Mouse (Mus musculus): ENCODE measurements around the gene Lrp2. TPM values are rescaled to one million over a fixed set of nuclear protein-coding genes. Genes with fewer than 3 reads are reported as not detected.
"Not testable (repeated sequence)": the region's sequence is repeated elsewhere in the genome, so short reads cannot be mapped to it uniquely, and the experiment has no call there.

The Lrp2 gene
- polyA plus RNA-seq, 1 experiment from 2014 or later, result 0.84 TPM

- no peak overlapping the region for H3K27ac ChIP-seq (ENCODE audit: low read length)
- 76% methylated on average over 1 of the region's 1 CpGs for WGBS
- H3K9ac ChIP-seq (replicated peaks; ENCODE audit: low read depth, low read length), result no peak overlapping the region
- H3K4me1 ChIP-seq (ENCODE audit: control insufficient read depth, insufficient read depth, low read length), result 0 out of 2 replicates have a peak, but pooled peaks cover 5% of the 10 kb centered on the region
- H3K36me3 ChIP-seq (ENCODE audit: control insufficient read depth, insufficient read depth, low read length), result no peaks in the 10 kb centered on the region
- H3K4me3 ChIP-seq (ENCODE audit: low read depth, low read length), result no peak overlapping the region
- H3K4me2 ChIP-seq (replicated peaks; ENCODE audit: low read depth, low read length), result no peak overlapping the region
- no peaks in the 10 kb centered on the region for H3K9me3 ChIP-seq (ENCODE audit: control insufficient read depth, low read depth, low read length)
- peaks cover 22% of the 10 kb centered on the region; the same call in 1 of the 2 replicates for H3K27me3 ChIP-seq (ENCODE audit: control insufficient read depth, insufficient read depth, low read length)
- no peak for ATAC-seq (ENCODE audit: insufficient number of reproducible peaks, insufficient read depth, low FRiP score, low read depth)
Observed at GRCm38 (mm10) chr2:69590548-69590947, 4.7 kb upstream of the Lrp2 start.

DNA sequence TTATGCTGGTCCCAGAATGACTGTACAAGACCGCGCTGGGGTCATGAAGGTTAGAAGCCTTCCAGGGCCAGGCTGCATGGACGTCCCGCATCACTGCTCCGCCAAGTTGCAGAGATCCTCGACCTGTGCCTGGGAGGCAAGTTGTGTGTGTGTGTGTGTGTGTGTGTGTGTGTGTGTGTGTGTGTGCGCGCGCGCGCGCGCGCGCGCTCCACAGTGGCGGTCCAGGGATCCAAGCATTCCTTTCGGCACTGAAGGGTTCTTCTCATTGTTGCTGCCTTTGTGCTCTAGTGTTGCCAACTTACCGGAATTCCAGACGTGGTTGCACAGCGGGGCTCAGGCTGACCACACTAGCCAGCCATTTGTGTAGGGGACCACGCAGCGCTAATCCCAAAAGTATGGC, 2.0 kb upstream of the Lrp2 start:
- Histone ChIP-seq H3K4me3 (ENCODE audit: low read depth, low read length) (peak overlapping the region; percentile 16), H3K9me3 (ENCODE audit: control insufficient read depth, low read depth, low read length) (no peaks in the 10 kb centered on the region), H3K36me3 (ENCODE audit: control insufficient read depth, insufficient read depth, low read length) (no peaks in the 10 kb centered on the region), H3K4me1 (ENCODE audit: control insufficient read depth, insufficient read depth, low read length) (0 out of 2 replicates have a peak, but pooled peaks cover 5% of the 10 kb centered on the region), H3K4me2 (replicated peaks; ENCODE audit: low read depth, low read length) (peak overlapping the region; percentile 36), H3K27ac (ENCODE audit: low read length) (no peak overlapping the region), H3K9ac (replicated peaks; ENCODE audit: low read depth, low read length) (no peak overlapping the region), H3K27me3 (ENCODE audit: control insufficient read depth, insufficient read depth, low read length) (peaks cover 25% of the 10 kb centered on the region; the same call in 1 of the 2 replicates)
- WGBS, result under 1% methylated on average over 23 of the region's 23 CpGs
- ATAC-seq (ENCODE audit: insufficient number of reproducible peaks, insufficient read depth, low FRiP score, low read depth), result no peak

DNA sequence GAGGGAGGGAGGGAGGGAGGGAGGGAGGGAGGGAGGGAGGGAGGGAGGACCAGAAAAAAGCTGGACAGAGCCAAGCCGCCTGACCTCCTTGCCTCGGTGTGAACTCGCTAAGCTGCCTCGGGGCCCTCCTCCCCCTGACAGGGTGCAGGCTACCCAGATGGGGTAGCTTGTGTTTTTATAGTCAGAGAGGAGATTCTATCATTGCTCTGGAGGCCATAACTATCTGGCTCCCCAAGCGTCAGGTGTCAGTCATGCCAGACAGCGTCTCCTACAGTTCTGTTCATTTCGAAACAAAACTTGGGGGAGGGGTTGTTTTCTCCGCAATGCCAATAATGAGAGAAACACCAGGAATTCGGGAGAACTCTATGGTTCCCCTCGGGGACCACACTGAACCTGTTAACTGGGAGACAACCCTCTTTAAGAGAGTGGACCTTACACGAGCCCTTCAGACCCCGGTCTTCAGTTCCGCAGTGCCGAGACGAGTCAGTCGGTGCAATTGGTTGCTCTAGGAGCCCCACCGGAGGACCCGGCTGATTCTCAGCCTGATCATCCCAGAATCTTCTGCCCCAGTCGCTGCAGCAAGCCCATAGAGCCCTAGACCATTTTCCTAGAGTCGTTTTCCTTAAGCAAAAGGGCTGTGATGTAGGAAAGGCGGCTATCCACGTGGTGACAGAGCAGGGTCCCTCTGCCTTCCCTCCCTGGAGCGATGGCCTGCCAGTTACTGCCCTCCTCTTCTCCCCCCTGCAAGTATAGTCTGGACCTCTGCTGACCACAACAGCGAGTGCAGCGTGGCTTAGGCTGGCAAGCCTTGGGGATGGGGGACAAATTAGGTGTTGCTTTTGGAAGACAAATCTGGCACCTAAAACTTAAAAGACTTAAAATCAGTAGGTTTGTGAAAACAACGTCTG, 1.2 kb upstream of the Lrp2 start:
- WGBS, result 1% methylated on average over 26 of the region's 26 CpGs
- no peak overlapping the region for H3K27ac ChIP-seq (ENCODE audit: low read length)
- H3K9me3 ChIP-seq (ENCODE audit: control insufficient read depth, low read depth, low read length), result no peaks in the 10 kb centered on the region
- no peak overlapping the region for H3K9ac ChIP-seq (replicated peaks; ENCODE audit: low read depth, low read length)
- 0 out of 2 replicates have a peak, but pooled peaks cover 5% of the 10 kb centered on the region for H3K4me1 ChIP-seq (ENCODE audit: control insufficient read depth, insufficient read depth, low read length)
- no peak for ATAC-seq (ENCODE audit: insufficient number of reproducible peaks, insufficient read depth, low FRiP score, low read depth)
- H3K4me2 ChIP-seq (replicated peaks; ENCODE audit: low read depth, low read length), result peak overlapping the region; percentile 36
- peak overlapping the region; percentile 16 for H3K4me3 ChIP-seq (ENCODE audit: low read depth, low read length)
- H3K36me3 ChIP-seq (ENCODE audit: control insufficient read depth, insufficient read depth, low read length), result no peaks in the 10 kb centered on the region
- peaks cover 25% of the 10 kb centered on the region; the same call in 1 of the 2 replicates for H3K27me3 ChIP-seq (ENCODE audit: control insufficient read depth, insufficient read depth, low read length)

GRCm38 (mm10) chr2:69585191-69585885, 527 bp downstream of the Lrp2 start:
- H3K4me3 ChIP-seq (ENCODE audit: low read depth, low read length), result peak overlapping the region; percentile 60
- under 1% methylated on average over 61 of the region's 61 CpGs for WGBS
- H3K36me3 ChIP-seq (ENCODE audit: control insufficient read depth, insufficient read depth, low read length), result no peaks in the 10 kb centered on the region
- 0 out of 2 replicates have a peak, but pooled peaks cover 5% of the 10 kb centered on the region for H3K4me1 ChIP-seq (ENCODE audit: control insufficient read depth, insufficient read depth, low read length)
- peak; percentile 70; the same call in 1 of the 2 replicates for ATAC-seq (ENCODE audit: insufficient number of reproducible peaks, insufficient read depth, low FRiP score, low read depth)
- H3K27ac ChIP-seq (ENCODE audit: low read length), result no peak overlapping the region
- no peaks in the 10 kb centered on the region for H3K9me3 ChIP-seq (ENCODE audit: control insufficient read depth, low read depth, low read length)
- H3K9ac ChIP-seq (replicated peaks; ENCODE audit: low read depth, low read length), result peak overlapping the region; percentile 14; the same call in 1 of the 2 replicates
- H3K4me2 ChIP-seq (replicated peaks; ENCODE audit: low read depth, low read length), result peak overlapping the region; percentile 99
- peaks cover 25% of the 10 kb centered on the region; the same call in 1 of the 2 replicates for H3K27me3 ChIP-seq (ENCODE audit: control insufficient read depth, insufficient read depth, low read length)

DNA sequence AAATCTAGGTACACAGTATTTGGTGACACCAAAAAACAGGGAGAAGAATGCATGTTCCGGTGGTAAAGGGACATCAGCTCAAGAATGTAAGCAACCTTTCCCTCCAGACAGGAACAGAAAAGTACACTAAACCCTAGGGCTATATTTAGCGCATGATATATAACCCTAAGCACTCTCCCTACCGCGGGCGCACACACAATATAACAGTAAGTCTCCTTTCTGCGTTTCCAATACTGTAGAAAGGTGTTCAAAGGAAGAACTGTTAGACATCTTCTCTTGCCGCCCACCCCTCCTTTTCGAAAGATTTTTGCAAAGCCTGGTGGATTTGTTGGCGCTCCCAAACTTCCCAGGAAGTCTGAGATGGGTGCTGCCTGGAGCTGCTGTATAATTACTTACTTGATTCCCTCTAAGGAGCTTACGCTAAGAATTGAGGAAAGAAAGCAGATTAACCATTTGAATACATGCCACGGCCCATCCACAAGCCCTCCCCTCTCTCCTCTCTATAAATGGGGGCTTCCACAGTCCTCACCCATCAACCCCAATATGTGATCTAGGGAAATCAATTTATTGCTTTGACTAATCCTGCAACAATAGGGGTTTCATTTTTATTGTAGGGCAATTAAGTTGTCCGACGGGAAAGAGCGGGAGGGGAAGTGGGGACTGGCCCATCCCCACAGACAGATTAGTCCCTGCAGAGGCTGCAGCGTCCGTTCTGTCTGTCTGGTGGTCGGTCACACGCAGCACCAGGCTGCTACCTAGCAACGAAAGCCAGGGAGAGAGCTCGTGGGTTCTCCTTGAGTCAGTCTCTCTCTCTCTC, 1.5 kb downstream of the Lrp2 start:
- peak overlapping the region; percentile 60; the same call in 1 of the 2 replicates for H3K4me3 ChIP-seq (ENCODE audit: low read depth, low read length)
- peak overlapping the region; percentile 99 for H3K4me2 ChIP-seq (replicated peaks; ENCODE audit: low read depth, low read length)
- no peak overlapping the region for H3K9ac ChIP-seq (replicated peaks; ENCODE audit: low read depth, low read length)
- H3K27ac ChIP-seq (ENCODE audit: low read length), result no peak overlapping the region
- H3K36me3 ChIP-seq (ENCODE audit: control insufficient read depth, insufficient read depth, low read length), result no peaks in the 10 kb centered on the region
- H3K9me3 ChIP-seq (ENCODE audit: control insufficient read depth, low read depth, low read length), result no peaks in the 10 kb centered on the region
- WGBS, result 3% methylated on average over 20 of the region's 20 CpGs
- peaks cover 25% of the 10 kb centered on the region; the same call in 1 of the 2 replicates for H3K27me3 ChIP-seq (ENCODE audit: control insufficient read depth, insufficient read depth, low read length)
- 0 out of 2 replicates have a peak, but pooled peaks cover 5% of the 10 kb centered on the region for H3K4me1 ChIP-seq (ENCODE audit: control insufficient read depth, insufficient read depth, low read length)
- no peak for ATAC-seq (ENCODE audit: insufficient number of reproducible peaks, insufficient read depth, low FRiP score, low read depth)

DNA sequence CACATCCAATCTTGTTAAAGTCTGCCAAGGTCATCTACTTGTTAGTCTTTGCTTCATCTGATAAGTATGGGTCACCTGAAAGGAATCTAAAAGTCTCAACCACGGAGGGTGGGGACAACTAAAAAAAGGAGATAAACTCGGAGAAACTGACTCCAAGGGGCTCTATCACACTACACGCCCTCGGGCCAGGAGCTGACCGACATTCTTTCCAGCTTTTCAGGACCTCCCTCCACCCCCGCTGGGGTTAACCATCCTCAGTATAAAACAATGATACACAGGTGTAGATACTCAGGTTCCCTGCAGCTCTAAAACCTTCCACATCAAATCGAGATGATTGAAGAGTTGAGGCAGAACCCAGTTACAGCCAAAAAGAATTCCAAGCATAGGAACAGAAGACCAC, 3.0 kb downstream of the Lrp2 start:
- Histone ChIP-seq H3K9ac (replicated peaks; ENCODE audit: low read depth, low read length) (no peak overlapping the region), H3K36me3 (ENCODE audit: control insufficient read depth, insufficient read depth, low read length) (no peaks in the 10 kb centered on the region), H3K4me2 (replicated peaks; ENCODE audit: low read depth, low read length) (no peak overlapping the region), H3K4me1 (ENCODE audit: control insufficient read depth, insufficient read depth, low read length) (0 out of 2 replicates have a peak, but pooled peaks cover 3% of the 10 kb centered on the region), H3K27ac (ENCODE audit: low read length) (no peak overlapping the region), H3K9me3 (ENCODE audit: control insufficient read depth, low read depth, low read length) (no peaks in the 10 kb centered on the region), H3K4me3 (ENCODE audit: low read depth, low read length) (no peak overlapping the region), H3K27me3 (ENCODE audit: control insufficient read depth, insufficient read depth, low read length) (peaks cover 17% of the 10 kb centered on the region; the same call in 1 of the 2 replicates)
- 37% methylated on average over 7 of the region's 7 CpGs for WGBS
- ATAC-seq (ENCODE audit: insufficient number of reproducible peaks, insufficient read depth, low FRiP score, low read depth), result no peak

- H3K4me1 ChIP-seq (ENCODE audit: control insufficient read depth, insufficient read depth, low read length); H3K4me2 ChIP-seq (replicated peaks; ENCODE audit: low read depth, low read length); H3K4me3 ChIP-seq (ENCODE audit: low read depth, low read length); H3K9me3 ChIP-seq (ENCODE audit: control insufficient read depth, low read depth, low read length); ATAC-seq (ENCODE audit: insufficient number of reproducible peaks, insufficient read depth, low FRiP score, low read depth); H3K27ac ChIP-seq (ENCODE audit: low read length); H3K36me3 ChIP-seq (ENCODE audit: control insufficient read depth, insufficient read depth, low read length); H3K9ac ChIP-seq (replicated peaks; ENCODE audit: low read depth, low read length): not testable (repeated sequence)
- WGBS, result 92% methylated on average over 4 of the region's 4 CpGs
- peaks cover 14% of the 10 kb centered on the region; the same call in 1 of the 2 replicates for H3K27me3 ChIP-seq (ENCODE audit: control insufficient read depth, insufficient read depth, low read length)
Observed at GRCm38 (mm10) chr2:69582068-69582467, 3.8 kb downstream of the Lrp2 start.
